21 mouse cellular contexts compared by ENCODE assay signal in genomic region chr14:7864506-7864899, GRCm38 (mm10). TPM values are rescaled to one million over a fixed set of nuclear protein-coding genes. Genes with fewer than 3 reads are reported as not detected.
DNase-seq lines count a peak whose midpoint lies in the region; ATAC-seq and TF ChIP-seq lines count a peak whose summit lies in the region.
"Had no signal": no experiment of that assay in that cellular context is flagged by ENCODE, and none has a peak within 500 bp of the region (broad histone marks: within the 10 kb centered on the region; RNA-seq: fewer than 3 reads in every experiment).

No protein-coding gene starts in this region.

- TF ChIP-seq EP300 in CH12.LX (IDR thresholded peaks at IDR 0.05; ENCODE audit: low read length) = no peak

- in situ Hi-C loops in CH12.LX (cut with MboI; ENCODE audit: low pct_ligation_motif_present, low pct_unique_long_range_greater_than_20kb, low sequenced_read_pairs) = loop anchor here (5.0 kb wide), 1 partner anchor 42 kb away; no protein-coding TSS in a partner anchor

- TF ChIP-seq RAD21 in CH12.LX (IDR thresholded peaks at IDR 0.05; ENCODE audit: low read depth, low read length) = no peak

- no peak overlapping the region for H3K4me2 ChIP-seq in heart, embryonic 12.5 days
- no peak overlapping the region for H3K4me2 ChIP-seq in intestine, embryonic 16.5 days (ENCODE audit: low read depth, low read length)
- H3K4me2 ChIP-seq in intestine, embryonic 15.5 days (replicated peaks) = no peak overlapping the region
- peak overlapping the region; percentile 30; the same call in 1 of the 2 replicates for H3K4me2 ChIP-seq in CH12.LX (ENCODE audit: insufficient read depth, low read depth, poor library complexity, severe bottlenecking)
- H3K4me2 ChIP-seq in embryonic facial prominence, embryonic 14.5 days (ENCODE audit: low read depth, low read length) = no peak overlapping the region
- H3K4me2 ChIP-seq: hindbrain, embryonic 12.5 days; midbrain, embryonic 12.5 days; neural tube, embryonic 12.5 days had no signal

- no peak for DNase-seq in heart, adult 9 months (ENCODE audit: low spot score in 2 of 2)
- no peak for DNase-seq in CH12.LX (ENCODE audit: extremely low read depth)
- DNase-seq in embryonic facial prominence, embryonic 14.5 days (ENCODE audit: low spot score) = no peak
- DNase-seq in cerebellum, adult 11 months = no peak
- no peak for DNase-seq in layer of hippocampus, postnatal 36 days
- DNase-seq: B cell, adult 2 months; cerebellum, adult 9-10 months; forebrain, postnatal 0 days; kidney, adult 11 months; layer of hippocampus, adult 9-11 months; liver; right cerebral cortex, postnatal 4 days; thymus, postnatal 14 days had no signal

- H3K9me3 ChIP-seq in heart, embryonic 12.5 days (replicated peaks) = no peaks in the 10 kb centered on the region
- no peaks in the 10 kb centered on the region for H3K9me3 ChIP-seq in intestine, embryonic 16.5 days (ENCODE audit: control insufficient read depth, low read length)
- no peaks in the 10 kb centered on the region for H3K9me3 ChIP-seq in intestine, embryonic 15.5 days
- no peaks in the 10 kb centered on the region for H3K9me3 ChIP-seq in CH12.LX (replicated peaks; ENCODE audit: low read length)
- H3K9me3 ChIP-seq in embryonic facial prominence, embryonic 14.5 days (ENCODE audit: control insufficient read depth, low read length) = no peaks in the 10 kb centered on the region
- H3K9me3 ChIP-seq: forebrain, embryonic 10.5 days; hindbrain, embryonic 12.5 days; midbrain, embryonic 12.5 days; neural tube, embryonic 12.5 days had no signal

- TF ChIP-seq CTCF in CH12.LX (conservative IDR thresholded peaks at IDR 0.05 in 1 of 2, IDR thresholded peaks at IDR 0.05 in 1 of 2; ENCODE audit: low read depth in 2 of 2, low read length in 2 of 2) = no peak

- no peak overlapping the region for H3K9ac ChIP-seq in heart, embryonic 12.5 days
- no peak overlapping the region for H3K9ac ChIP-seq in intestine, embryonic 16.5 days (ENCODE audit: low read depth, low read length)
- no peak overlapping the region for H3K9ac ChIP-seq in intestine, embryonic 15.5 days
- H3K9ac ChIP-seq in CH12.LX (ENCODE audit: insufficient read depth, low read depth) = 0 out of 2 replicates have a peak overlapping the region, but pooled peaks have one; percentile 1
- H3K9ac ChIP-seq in embryonic facial prominence, embryonic 14.5 days (ENCODE audit: low read depth, low read length) = no peak overlapping the region
- H3K9ac ChIP-seq: forebrain, postnatal 0 days; hindbrain, embryonic 12.5 days; midbrain, embryonic 12.5 days; neural tube, embryonic 12.5 days had no signal

- WGBS in heart, embryonic 12.5 days = 43% methylated on average over 9 of the region's 9 CpGs
- 70% methylated on average over 9 of the region's 9 CpGs for WGBS in intestine, embryonic 16.5 days
- 72% methylated on average over 9 of the region's 9 CpGs for WGBS in intestine, embryonic 15.5 days
- 54% methylated on average over 9 of the region's 9 CpGs for WGBS in embryonic facial prominence, embryonic 14.5 days

- peaks cover 19% of the 10 kb centered on the region for H3K36me3 ChIP-seq in heart, embryonic 12.5 days
- H3K36me3 ChIP-seq in intestine, embryonic 16.5 days (ENCODE audit: control insufficient read depth, insufficient read depth, low read length) = no peaks in the 10 kb centered on the region
- H3K36me3 ChIP-seq in intestine, embryonic 15.5 days = no peaks in the 10 kb centered on the region
- peaks cover 11 to 53% of the 10 kb centered on the region in 2 experiments for H3K36me3 ChIP-seq in CH12.LX (replicated peaks in 1 of 2; ENCODE audit: control insufficient read depth in 1 of 2, insufficient read depth in 1 of 2, low read length in 1 of 2)
- peaks cover 15% of the 10 kb centered on the region for H3K36me3 ChIP-seq in embryonic facial prominence, embryonic 14.5 days (ENCODE audit: control insufficient read depth, insufficient read depth, low read length)
- H3K36me3 ChIP-seq: midbrain, embryonic 12.5 days had no signal

- ATAC-seq in heart, embryonic 12.5 days (ENCODE audit: insufficient number of reproducible peaks, low FRiP score) = no peak
- no peak for ATAC-seq in intestine, embryonic 16.5 days
- ATAC-seq in intestine, embryonic 15.5 days = no peak
- ATAC-seq in embryonic facial prominence, embryonic 14.5 days (ENCODE audit: low read depth) = peak; percentile 3; the same call in 1 of the 2 replicates
- ATAC-seq: forebrain, postnatal 0 days; lung, postnatal 0 days had no signal

- peaks cover 22% of the 10 kb centered on the region for H3K79me2 ChIP-seq in CH12.LX (replicated peaks; ENCODE audit: control insufficient read depth, extremely low read depth, insufficient read depth, poor library complexity, severe bottlenecking)

- H3K27ac ChIP-seq in heart, embryonic 12.5 days (ENCODE audit: poor library complexity, severe bottlenecking) = 0 out of 2 replicates have a peak overlapping the region, but pooled peaks have one; percentile 6
- H3K27ac ChIP-seq in intestine, embryonic 16.5 days (ENCODE audit: low read length) = peak overlapping the region; percentile 50
- H3K27ac ChIP-seq in intestine, embryonic 15.5 days = no peak overlapping the region
- peak overlapping the region; percentile 36; the same call in 1 of the 2 replicates for H3K27ac ChIP-seq in CH12.LX (ENCODE audit: insufficient read depth, low read depth)
- H3K27ac ChIP-seq in embryonic facial prominence, embryonic 14.5 days (replicated peaks; ENCODE audit: low read depth, low read length) = peak overlapping the region; percentile 31
- H3K27ac ChIP-seq: hindbrain, embryonic 12.5 days; midbrain, embryonic 12.5 days; neural tube, embryonic 12.5 days had no signal

- H3K27me3 ChIP-seq in heart, embryonic 12.5 days (replicated peaks) = no peaks in the 10 kb centered on the region
- H3K27me3 ChIP-seq in intestine, embryonic 16.5 days (replicated peaks; ENCODE audit: control insufficient read depth, insufficient read depth, low read length) = no peaks in the 10 kb centered on the region
- no peaks in the 10 kb centered on the region for H3K27me3 ChIP-seq in intestine, embryonic 15.5 days (replicated peaks)
- H3K27me3 ChIP-seq in CH12.LX (replicated peaks) = no peaks in the 10 kb centered on the region
- H3K27me3 ChIP-seq in embryonic facial prominence, embryonic 14.5 days (replicated peaks; ENCODE audit: control insufficient read depth, insufficient read depth, low read length) = no peaks in the 10 kb centered on the region
- H3K27me3 ChIP-seq: hindbrain, embryonic 12.5 days; midbrain, embryonic 12.5 days; neural tube, embryonic 12.5 days had no signal

- no peak overlapping the region for H3K4me3 ChIP-seq in heart, embryonic 12.5 days
- no peak overlapping the region for H3K4me3 ChIP-seq in intestine, embryonic 16.5 days (ENCODE audit: low read length)
- H3K4me3 ChIP-seq in intestine, embryonic 15.5 days (replicated peaks) = no peak overlapping the region
- H3K4me3 ChIP-seq in CH12.LX (replicated peaks in 1 of 3; ENCODE audit: low read depth in 2 of 3, low read length in 2 of 3, poor library complexity in 1 of 3) = no peak overlapping the region
- H3K4me3 ChIP-seq in embryonic facial prominence, embryonic 14.5 days (ENCODE audit: low read depth, low read length) = no peak overlapping the region
- H3K4me3 ChIP-seq: forebrain, embryonic 10.5 days; hindbrain, embryonic 12.5 days; midbrain, embryonic 12.5 days; neural tube, embryonic 12.5 days had no signal

- no peak for TF ChIP-seq POLR2A in CH12.LX (IDR thresholded peaks at IDR 0.05; ENCODE audit: low read depth, low read length)

- dilution Hi-C loops in CH12.LX (cut with MboI; ENCODE audit: extremely low pct_ligation_motif_present, extremely low pct_unique_long_range_greater_than_20kb, low sequenced_read_pairs) = no loop called here

- H3K4me1 ChIP-seq in heart, embryonic 12.5 days (replicated peaks) = peaks cover 29% of the 10 kb centered on the region
- peaks cover 27% of the 10 kb centered on the region for H3K4me1 ChIP-seq in intestine, embryonic 16.5 days (ENCODE audit: control insufficient read depth, insufficient read depth, low read length)
- H3K4me1 ChIP-seq in intestine, embryonic 15.5 days (replicated peaks) = peaks cover 9% of the 10 kb centered on the region; the same call in 1 of the 2 replicates
- H3K4me1 ChIP-seq in CH12.LX (ENCODE audit: control insufficient read depth in 1 of 2, insufficient read depth in 2 of 2) = peaks cover 34 to 59% of the 10 kb centered on the region in 2 experiments
- H3K4me1 ChIP-seq in embryonic facial prominence, embryonic 14.5 days (ENCODE audit: control insufficient read depth, insufficient read depth, low read length) = peaks cover 18% of the 10 kb centered on the region
- H3K4me1 ChIP-seq: hindbrain, embryonic 12.5 days; midbrain, embryonic 12.5 days had no signal

TF ChIP-seq in CH12.LX, 34 proteins besides CTCF, POLR2A, EP300 and RAD21 (continues in another document):
- TF ChIP-seq MAZ (IDR thresholded peaks at IDR 0.05; ENCODE audit: low read depth, low read length) (0 out of 2 replicates have a peak, but pooled peaks have one; percentile 28), GABPA (IDR thresholded peaks at IDR 0.05; ENCODE audit: insufficient replicate concordance, low read depth, low read length) (no peak), UBTF (IDR thresholded peaks at IDR 0.05; ENCODE audit: low read depth, low read length) (no peak), KAT2A (IDR thresholded peaks at IDR 0.05; ENCODE audit: insufficient replicate concordance, low read length) (no peak), MAFK (IDR thresholded peaks at IDR 0.05; ENCODE audit: insufficient replicate concordance, low read length) (no peak), JUN (IDR thresholded peaks at IDR 0.05; ENCODE audit: insufficient read depth, low read depth, low read length) (no peak), TCF12 (IDR thresholded peaks at IDR 0.05; ENCODE audit: low read depth, low read length) (no peak), ZC3H11A (IDR thresholded peaks at IDR 0.05; ENCODE audit: low read depth, low read length) (no peak), ELF1 (IDR thresholded peaks at IDR 0.05; ENCODE audit: low read depth, low read length) (no peak), HCFC1 (IDR thresholded peaks at IDR 0.05; ENCODE audit: low read depth, low read length) (no peak), PAX5 (IDR thresholded peaks at IDR 0.05; ENCODE audit: low read length) (no peak), ETS1 (conservative IDR thresholded peaks at IDR 0.05; ENCODE audit: low read depth, low read length) (no peak), SMC3 (IDR thresholded peaks at IDR 0.05; ENCODE audit: low read depth, low read length) (no peak)

RNA-seq across cellular contexts. Expression of gene Flnb, which starts 46.7 kb away (rescaled TPM):
- polyA plus RNA-seq in heart, embryonic 12.5 days (2016; fragmentation: Nextera tagmentation; extraction: Ambion mirVana) = 15.1 and 28.3 TPM in 2 replicates
- 14.7 and 17.0 TPM in 2 replicates for polyA plus RNA-seq in intestine, embryonic 16.5 days (2015; fragmentation: Nextera tagmentation; extraction: Ambion mirVana)
- polyA plus RNA-seq in intestine, embryonic 15.5 days (2015; fragmentation: Nextera tagmentation; extraction: Ambion mirVana) = 17.4 and 18.4 TPM in 2 replicates
- total RNA-seq in CH12.LX (2012; rRNA removed) (51.4 and 74.0 TPM in 2 replicates), CH12.LX (2014; rRNA removed) (28.9 and 29.5 TPM in 2 replicates)
- 52.4 and 61.6 TPM in 2 replicates for polyA plus RNA-seq in CH12.LX (2012; ENCODE audit: insufficient read length, low read depth)
- 26.7 and 29.8 TPM in 2 replicates for polyA plus RNA-seq in embryonic facial prominence, embryonic 14.5 days (2014; fragmentation: Nextera tagmentation; extraction: Ambion mirVana)
- 10 to 100 TPM; 37.0 to 73.4 TPM for total RNA-seq in layer of hippocampus, postnatal 36 days (2021)
